Mouse (Mus musculus) cerebellum, adult 2 months (tissue): Measurements from ENCODE around the gene Slc26a10.

Experiments used
- CTCF ChIP-seq: fragments of 200-500 bp; IDR thresholded peaks from 2 replicates; pipeline ENCODE4 v1.5.1; 2011; ENCODE audit warnings: low read depth, mild to moderate bottlenecking, control low read depth, low read length, moderate library complexity, borderline replicate concordance; ENCODE audit not compliant: insufficient read depth
- POLR2A ChIP-seq: fragments of 200-500 bp; IDR thresholded peaks from 2 replicates; pipeline ENCODE4 v1.6.1; 2011; ENCODE audit warnings: low read length, control low read depth, borderline replicate concordance; ENCODE audit not compliant: insufficient read depth

- TF ChIP-seq CTCF = no peak
- TF ChIP-seq POLR2A = peak; percentile 68
Measured at GRCm38 (mm10) chr10:127211414-127211854, 31.0 kb upstream of the Slc26a10 start, which contains the start of gene Pip4k2c.
